Mouse (Mus musculus): ENCODE results near the gene Git1.

Gene Git1

GRCm38 (mm10) chr11:77483510-77484255 is 9.7 kb upstream of the Git1 start:
- DNase-seq, result no peak

DNA sequence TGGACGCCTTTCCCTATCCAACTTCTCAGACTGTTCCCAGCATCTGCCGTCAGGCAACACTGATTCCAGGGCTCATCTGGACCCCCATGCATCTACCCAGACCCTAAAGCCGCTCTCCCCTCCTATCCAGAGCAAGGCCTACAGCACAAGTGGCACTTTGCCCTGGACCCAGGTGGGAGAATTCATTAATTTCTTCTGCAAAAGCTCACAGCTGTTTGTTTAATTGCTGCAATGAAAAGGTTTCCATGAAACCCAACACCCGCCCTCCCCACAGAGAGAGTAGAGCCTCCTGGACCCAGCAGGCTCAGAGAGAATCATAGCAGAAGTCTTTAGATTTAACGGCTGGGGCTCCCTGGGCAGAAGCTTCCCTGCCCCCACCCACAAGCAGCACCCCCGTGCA is 8.1 kb upstream of the Git1 start:
- DNase-seq, result peak; percentile 32 to 53

DNA sequence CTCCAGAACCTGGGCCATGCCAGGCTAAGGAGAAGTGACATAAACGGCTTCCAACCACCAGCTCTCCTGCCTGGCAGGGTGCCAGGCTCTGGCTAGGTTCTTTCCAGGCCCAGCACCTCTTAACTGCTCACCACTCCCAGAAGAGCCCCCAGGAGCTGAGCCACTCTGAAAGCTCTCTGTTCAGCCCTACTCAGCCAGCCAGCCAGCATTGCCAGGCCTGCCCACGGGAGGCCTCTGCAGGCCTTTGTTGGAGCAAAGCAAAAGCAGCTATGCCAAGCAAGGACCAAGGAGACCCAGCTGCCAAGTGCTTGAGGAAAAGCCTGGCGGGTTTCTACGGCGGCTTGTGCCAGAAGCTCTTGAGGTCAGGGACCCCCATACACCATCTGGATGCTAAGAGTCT is 6.6 kb upstream of the Git1 start:
- DNase-seq, result peak; percentile 71 to 80

DNA sequence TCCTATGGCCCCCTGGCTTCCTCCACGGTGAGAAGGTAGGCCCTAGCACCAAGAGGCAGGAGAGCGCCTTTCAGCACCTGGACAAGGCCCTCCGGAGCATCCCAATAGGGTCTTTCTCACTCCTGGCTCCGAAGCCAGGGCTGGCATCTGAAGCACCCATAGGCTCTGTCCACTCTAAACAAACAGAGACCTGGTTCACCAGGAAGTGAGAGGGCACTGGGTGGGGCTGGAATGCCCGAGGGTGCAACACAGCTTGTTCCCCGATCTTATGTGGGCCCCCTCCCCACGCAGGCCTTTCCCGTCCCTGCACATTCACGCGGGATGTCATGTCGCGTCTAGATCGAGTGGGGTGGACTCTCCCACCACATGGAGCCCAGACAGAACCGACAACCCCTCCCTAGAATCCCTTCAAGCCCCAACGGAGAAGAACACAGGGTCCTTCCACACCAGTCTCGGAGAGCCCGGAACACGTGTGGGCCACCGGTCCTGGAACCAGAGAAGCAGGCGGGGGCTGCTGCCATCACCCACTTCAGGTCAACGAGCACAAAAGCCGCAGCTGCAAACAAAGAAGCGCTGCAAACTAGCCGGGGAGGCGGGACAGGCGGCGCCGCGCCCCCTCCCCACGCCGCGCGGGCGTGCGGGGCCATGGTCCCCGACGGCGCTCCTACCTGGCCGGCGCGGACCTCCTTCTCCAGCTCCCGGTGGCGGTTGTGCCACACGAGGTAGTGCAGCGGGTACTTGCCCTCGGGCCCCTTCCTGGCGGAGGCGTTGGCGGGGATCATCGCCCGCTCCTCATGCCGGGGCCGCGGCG is 4.4 kb upstream of the Git1 start:
- DNase-seq, result peak; percentile 54 to 55

GRCm38 (mm10) chr11:77489591-77490235 is 3.6 kb upstream of the Git1 start, which contains the start of gene Ankrd13b:
TSS of gene Ankrd13b (minus strand) at chr11:77489678.
- peak; percentile 89 for DNase-seq

GRCm38 (mm10) chr11:77490451-77490850 is 2.9 kb upstream of the Git1 start:
- DNase-seq, result peak in 1 of 2 experiments; percentile 35

- peak; percentile 95 to 98 for DNase-seq
These were observed 2.2 kb upstream of the Git1 start for GRCm38 (mm10) chr11:77491123-77491501.

GRCm38 (mm10) chr11:77491502-77492291 is 1.7 kb upstream of the Git1 start:
- peak; percentile 70 to 73 for DNase-seq

- peak in 1 of 2 experiments; percentile 66 for DNase-seq
These were observed 971 bp upstream of the Git1 start for GRCm38 (mm10) chr11:77492311-77492871.

GRCm38 (mm10) chr11:77492911-77493332 is 440 bp upstream of the Git1 start:
- DNase-seq, result peak; percentile 92 to 95

GRCm38 (mm10) chr11:77494344-77494676 is 948 bp downstream of the Git1 start:
- DNase-seq, result no peak

GRCm38 (mm10) chr11:77494782-77495181 is 1.4 kb downstream of the Git1 start:
- no peak for DNase-seq

GRCm38 (mm10) chr11:77495507-77495906 is 2.1 kb downstream of the Git1 start:
- no peak for DNase-seq

DNA sequence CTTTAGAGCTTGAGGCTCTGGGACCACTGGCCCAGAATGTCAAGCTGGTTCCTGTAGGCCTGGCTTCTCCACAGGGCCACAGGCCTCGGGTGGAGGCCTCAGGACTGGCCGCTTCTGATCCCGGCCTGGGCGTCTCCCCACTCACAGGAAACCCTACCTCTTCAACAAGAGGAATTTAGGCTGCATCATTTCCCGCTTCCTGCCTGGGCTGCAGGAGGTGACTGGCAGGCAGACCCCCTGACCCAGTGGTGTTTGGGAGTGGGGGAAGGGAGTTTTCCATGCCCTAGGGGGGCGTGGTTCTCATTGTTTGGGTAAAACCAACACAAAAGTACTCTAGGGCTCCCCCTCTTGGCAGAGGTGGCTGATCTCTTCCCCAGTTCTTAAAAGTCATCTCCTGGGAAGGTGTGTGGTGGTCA is 4.0 kb downstream of the Git1 start:
- peak; percentile 48 to 69 for DNase-seq

- no peak for DNase-seq
These were observed 4.5 kb downstream of the Git1 start for GRCm38 (mm10) chr11:77497851-77498250.

- peak in 1 of 2 experiments; percentile 40 for DNase-seq
These were observed 5.1 kb downstream of the Git1 start for GRCm38 (mm10) chr11:77498261-77499139.

GRCm38 (mm10) chr11:77499354-77499753 is 6.0 kb downstream of the Git1 start:
- DNase-seq, result peak; percentile 85 to 88

DNA sequence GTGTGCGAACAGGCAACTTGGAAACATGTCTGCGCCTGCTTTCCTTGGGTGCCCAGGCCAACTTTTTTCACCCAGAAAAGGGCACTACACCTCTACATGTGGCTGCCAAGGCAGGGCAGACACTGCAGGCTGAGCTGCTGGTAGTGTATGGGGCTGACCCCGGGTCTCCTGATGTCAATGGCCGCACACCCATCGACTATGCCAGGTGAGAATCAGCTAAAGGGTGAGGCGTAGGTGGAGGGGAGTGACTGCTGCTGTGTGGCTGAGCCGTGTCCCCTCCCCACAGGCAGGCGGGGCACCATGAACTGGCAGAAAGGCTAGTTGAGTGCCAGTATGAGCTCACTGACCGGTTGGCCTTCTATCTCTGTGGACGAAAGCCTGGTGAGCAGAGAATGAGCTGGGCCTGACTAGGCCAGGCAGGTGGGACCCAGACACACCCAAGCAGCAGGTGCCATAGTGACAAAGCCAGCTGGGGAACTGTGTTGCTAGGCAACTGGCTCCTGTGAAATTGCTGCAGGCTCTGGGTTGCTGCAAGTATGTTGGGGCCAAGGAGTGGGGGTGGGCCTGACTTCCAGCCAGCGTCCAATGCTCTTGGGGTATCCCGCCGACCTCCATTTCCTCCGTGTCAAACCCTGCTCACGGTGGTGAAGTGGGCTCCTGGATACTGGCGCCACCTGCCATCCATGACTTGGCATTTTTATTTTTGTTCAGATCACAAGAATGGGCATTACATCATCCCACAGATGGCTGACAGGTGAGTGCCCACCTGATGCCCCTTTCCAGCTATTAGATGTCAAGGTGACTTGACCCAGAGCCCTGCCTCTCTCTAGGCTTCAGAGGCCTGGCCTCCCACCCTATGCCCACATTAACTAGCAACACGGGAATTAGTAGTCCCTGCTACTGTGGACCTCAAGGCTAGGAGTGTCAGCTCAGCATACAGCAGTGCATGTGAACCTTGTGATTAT is 7.3 kb downstream of the Git1 start:
- peak in 1 of 2 experiments; percentile 37 for DNase-seq

DNA sequence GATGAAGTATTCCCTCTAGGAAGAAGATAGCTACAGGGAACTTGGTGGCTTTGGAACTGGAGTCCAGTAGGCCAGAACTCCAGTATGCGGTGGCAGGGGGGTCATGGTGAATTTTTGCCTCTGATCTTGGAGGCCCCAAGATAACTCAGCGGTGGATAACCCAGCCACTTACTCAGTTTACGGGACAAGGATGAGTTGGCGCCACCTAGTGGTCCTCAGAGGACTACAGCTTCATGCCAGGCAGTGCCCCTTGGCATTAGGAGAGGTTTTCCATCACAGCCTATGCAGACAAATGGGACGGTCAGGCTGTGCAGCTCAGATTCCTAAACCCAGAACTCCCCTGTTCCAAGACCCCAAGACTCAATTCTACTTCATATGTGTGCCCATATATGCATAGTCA is 8.0 kb downstream of the Git1 start:
- DNase-seq, result peak; percentile 88 to 90

DNA sequence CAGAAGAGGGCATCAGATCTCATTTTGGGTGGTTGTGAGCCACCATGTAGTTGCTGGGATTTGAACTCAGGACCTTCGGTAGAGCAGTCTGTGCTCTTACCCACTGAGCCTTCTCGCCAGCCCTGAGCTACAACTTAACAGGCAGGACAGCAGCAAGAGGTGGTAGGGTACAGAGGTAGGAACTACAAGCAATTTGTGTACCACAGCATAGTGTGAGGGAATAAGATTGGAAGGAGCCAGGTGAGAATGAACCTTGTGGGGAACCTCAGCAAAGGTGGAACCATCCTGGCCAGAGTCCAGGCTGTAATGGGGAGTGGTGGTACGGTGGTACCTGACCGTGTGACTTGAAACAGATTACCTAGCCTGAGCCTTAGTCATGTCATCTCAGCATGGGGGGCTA is 8.6 kb downstream of the Git1 start:
- DNase-seq, result no peak
